Mouse (Mus musculus): ENCODE data around the gene Prdm8. TPM values are rescaled to one million over a fixed set of nuclear protein-coding genes. Genes with fewer than 3 reads are reported as not detected.

Gene Prdm8
- under 1 TPM; 0.18 to 0.33 TPM for total RNA-seq (2021)
- long read RNA-seq, experiment 1, result 0 reads
- long read RNA-seq, experiment 2, result 0 reads

- peak; percentile 84 for DNase-seq
These were observed at the start of gene Prdm8 for GRCm38 (mm10) chr5:98167180-98167824. Prdm8 (plus strand) TSS chr5:98167198.

DNA sequence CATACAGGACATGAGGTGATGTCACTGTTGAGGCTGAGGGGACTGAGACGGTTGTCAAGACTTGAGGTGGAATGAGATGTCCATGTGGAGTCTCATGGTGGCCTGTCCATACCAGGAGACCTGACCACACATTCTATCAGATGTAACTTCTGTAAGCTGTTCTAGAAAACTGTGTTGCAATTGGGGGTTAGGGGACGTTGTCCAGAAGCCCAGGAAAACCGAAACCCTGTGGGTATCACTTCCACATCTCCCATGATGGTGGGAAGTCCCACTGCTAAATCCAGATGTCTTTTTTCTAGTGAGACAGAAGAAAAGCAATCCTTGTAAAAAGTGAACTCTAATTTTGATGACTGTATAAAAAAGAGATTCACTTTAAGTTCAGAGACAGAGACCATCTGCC is 39.9 kb upstream of the Prdm8 start:
- DNase-seq, result no peak

- DNase-seq, result no peak
These were observed 28.3 kb upstream of the Prdm8 start for GRCm38 (mm10) chr5:98138545-98139296.

DNA sequence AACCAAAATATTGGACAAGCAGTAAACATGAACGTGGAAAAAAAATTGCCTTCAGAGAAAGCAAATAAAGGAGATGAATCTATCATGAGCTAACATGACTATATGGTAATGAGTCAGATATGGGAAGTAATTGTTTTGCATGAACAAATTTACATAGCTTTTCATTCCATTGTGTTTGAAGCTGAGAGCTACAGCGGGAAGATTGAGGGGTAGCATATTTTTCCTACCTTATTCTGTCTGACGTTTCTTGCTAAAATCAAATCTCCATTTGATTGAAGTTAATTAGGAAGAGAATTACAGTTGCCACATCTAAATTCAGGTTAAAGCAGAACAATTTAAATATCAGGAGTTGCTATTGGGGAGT is 27.7 kb upstream of the Prdm8 start:
- no peak for DNase-seq

DNA sequence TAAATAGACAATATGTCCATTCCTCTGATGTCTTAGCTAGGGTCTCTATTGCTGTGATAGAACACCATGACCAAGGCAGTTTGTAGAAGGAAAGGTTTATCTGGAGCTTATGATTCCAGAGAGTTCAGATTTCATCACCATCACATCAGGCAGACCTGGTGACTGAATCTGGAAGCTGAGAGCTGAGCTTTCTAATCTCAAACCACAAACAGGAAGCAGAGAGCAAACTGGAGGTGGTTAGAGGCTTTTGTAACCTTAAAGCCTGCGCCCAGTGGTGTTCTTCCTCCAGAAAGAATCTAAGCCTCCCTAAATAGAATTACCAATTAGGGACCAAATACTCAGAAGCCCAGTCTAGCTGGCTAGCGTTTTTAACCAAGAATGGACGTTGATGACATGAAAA is 20.1 kb upstream of the Prdm8 start:
- DNase-seq, result no peak

DNA sequence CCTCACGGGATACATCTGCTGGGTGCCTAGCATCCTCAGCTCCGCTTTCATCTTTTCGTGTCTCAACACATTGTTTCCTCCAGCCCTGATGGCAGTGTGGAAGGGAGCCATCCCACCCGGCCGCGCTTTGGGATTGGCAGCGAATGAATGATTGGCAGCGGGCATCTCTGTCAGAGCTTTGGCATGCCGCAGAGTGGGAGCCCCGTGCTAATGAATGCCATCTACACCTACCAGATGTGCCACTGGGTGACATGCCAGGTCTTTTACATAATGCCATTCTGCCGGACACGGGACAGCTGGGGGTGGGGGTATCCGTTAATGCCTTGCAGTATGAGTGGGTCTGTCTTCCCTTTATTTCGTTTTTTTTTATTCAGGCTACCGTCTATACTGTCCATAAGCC is 882 bp upstream of the Prdm8 start:
- no peak for DNase-seq

DNA sequence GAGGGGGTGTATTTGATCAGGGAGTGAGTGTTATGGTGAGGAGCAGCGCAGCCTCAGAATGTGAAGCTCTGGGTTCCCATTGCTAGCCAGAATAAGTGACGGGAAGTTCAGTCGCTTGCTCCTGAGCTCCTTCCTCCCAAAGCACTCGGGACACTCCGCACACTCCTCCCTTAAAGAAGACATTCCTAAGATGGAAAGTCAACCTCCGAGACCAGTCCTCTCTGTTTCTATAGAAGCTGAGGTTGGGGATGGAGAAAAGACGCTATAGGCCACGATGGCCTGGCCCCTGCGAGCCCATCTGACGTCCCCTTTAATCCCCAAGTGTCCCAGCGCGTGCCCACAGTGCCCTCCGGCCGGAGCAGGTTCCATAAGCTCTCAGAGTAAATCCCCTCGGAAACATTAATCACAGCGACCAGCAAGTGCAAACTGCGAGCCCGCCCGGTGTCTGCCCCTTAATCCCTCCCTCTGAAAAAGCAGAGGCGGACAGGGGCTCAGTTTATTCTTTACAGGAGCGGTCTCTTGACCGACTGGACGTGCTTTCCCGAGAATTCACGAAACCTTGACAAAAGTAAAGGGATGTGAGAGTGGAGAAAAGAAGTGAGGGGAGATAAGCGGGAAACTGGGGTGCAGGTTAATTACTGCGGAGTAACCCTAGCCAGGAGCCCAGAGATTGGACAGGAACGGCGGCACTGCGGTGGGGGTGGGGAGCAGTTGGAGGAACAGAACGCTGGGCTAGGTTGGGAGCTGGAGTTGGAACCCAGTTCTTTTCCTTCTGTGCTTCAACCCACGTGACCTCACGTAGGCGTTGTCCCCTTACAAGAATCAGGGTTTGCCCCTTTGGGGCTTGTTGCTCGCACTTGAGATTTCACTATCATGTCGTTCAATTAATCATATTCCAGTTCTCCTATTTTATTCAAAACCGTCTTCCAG is 1.6 kb downstream of the Prdm8 start:
- DNase-seq, result no peak

- DNase-seq, result no peak
These were observed 2.7 kb downstream of the Prdm8 start for GRCm38 (mm10) chr5:98169376-98170351.

GRCm38 (mm10) chr5:98171651-98172230 is 4.7 kb downstream of the Prdm8 start:
- no peak for DNase-seq

GRCm38 (mm10) chr5:98172502-98173181 is 5.6 kb downstream of the Prdm8 start:
- no peak for DNase-seq

DNA sequence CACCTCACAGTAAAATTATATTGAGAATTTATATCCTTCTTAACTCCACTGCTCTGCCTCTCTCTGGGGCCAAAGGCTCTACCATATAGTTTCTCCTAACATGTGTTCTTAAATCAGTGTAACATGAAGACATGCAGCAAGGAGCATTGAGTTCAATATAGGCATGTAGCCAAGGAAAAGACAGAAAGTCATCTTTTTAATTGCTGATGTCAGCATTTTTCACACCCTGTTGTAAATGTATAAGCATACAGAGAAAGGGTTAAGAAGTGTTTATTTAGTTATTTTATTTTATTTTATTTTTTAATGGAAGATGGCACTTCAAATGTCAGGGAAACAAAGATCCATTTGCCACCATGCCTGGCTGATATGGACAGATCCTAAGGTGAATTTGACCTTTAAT is 6.7 kb downstream of the Prdm8 start:
- no peak for DNase-seq

DNA sequence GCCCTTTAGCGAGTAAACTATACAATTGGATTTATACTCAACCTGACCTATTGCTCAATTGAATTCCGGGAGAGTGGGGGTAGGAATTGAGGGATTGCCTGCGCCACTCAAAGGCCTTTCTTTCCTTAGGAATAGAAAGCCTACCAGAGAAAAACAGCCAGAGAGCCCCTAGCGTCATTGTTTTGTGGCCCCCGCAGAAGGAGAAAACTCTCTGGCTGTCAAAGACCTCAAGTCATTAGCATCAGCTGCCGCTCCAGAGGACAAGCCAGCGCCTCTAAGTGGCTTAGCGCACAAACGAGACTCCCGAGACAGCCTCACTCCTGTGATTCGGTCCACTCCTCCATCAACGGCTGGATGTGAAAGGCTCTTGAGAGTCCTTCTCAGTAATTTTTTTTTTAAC is 12.6 kb downstream of the Prdm8 start:
- DNase-seq, result no peak

DNA sequence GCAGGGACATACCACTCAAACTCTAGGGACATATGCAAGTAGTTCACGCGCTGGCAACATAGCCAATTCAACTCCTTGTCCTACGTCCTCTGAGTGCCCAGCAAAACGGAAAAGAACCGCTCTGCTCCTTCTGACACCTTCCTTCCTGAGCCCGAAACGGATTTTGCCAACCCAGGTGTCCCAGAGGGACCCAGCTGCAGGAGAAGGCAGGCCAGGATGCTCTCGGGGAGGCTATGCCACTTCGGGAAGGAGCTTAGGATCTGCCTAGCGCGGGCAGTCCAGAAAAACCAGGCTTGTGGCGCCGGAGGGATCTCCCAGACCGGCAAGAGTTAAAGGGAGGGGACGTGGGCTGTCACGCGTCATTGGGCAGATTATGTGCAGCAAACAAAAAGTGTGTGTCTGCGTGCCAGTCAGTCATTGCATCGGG is 13.5 kb downstream of the Prdm8 start:
- no peak for DNase-seq

DNA sequence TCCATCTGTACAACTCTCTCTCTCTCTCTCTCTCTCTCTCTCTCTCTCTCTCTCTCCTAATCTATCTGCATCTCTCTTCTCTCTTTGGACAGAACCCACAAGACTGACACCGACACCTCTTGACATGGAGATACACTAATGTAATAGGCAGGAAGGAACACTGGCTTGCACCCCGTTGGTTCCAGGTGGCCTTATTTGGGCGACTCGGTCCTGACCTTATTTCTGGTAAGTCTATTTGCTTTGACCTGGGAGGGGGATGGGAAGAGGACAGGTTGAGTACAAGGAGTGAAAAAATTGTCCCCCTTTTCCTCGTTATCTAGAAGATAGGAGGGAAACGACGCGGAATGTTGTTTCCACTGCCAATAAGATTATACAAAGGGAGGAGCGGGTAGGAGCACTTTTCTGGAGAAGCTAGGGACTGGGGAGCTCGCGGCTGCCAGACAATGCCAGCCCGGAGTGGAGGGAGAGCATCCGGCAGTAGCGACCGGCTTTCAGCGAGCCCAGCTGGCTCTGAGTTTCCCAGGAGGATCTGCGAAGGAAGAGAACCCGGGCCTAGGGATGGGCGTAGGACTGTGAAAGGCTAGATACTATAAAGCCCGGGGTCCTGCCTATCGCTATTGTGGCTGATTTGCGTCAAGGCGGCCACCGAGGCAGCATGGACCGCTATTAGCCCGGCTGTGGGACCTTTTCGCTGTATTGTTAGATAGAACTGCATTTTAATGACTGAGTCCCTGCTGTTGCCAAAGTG is 14.1 kb downstream of the Prdm8 start:
- DNase-seq, result no peak

DNA sequence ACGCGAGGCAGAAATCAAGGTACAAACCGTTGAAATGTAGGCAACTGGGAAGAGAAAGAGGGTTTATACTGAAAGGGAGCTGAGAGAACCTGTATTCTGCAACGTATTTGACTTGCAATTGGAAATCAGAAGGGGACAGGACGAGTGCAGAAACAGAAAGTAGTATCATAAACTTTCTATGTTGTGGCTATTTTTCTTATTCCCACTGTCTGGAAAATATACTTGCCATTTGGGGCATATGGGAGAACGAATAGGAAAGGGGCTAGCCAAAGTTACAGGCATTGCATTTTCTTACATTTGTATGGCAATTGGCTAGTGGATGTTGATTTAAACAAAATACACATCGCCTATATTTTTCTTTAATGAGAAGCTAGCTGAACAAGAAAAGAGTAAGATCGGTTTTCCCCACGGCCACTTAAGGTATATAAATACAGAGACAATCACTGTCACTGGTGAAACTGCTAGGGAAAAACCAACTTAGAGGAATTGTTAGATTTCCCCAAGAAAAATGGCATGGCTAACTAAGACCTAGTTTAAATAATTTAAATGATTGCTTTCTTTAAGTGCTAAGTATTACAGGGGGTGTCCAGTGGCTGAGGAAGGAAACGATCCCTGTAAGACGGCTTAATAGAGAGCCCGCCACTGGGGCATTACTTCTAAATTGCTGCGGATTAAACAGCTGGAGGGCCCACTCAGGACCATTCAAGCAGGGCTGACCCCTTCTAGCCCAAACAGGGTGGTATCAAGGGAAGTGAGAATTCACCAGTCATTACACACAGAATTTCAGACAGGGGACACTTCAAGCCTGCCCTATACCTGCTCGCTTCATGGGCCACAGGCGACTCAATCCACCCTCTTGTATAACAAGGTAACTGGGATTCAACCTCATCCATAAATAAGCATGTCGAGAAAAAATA is 14.9 kb downstream of the Prdm8 start:
- DNase-seq, result no peak

DNA sequence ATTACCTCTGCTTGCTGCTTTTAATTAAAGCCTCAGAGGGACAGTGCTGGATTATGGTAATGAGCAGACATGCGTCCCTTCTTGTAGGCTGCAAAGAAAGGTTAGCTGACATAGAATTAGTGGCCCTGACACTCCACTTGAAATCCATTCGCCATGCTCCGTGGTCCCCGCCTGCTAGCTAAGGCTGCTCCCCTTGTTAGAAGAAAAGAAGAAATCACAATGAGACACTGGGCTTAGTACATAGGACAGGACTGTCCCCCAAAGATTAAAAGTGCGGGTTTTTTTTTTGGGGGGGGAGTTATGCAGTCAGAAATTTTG is 15.6 kb downstream of the Prdm8 start:
- DNase-seq, result no peak

DNA sequence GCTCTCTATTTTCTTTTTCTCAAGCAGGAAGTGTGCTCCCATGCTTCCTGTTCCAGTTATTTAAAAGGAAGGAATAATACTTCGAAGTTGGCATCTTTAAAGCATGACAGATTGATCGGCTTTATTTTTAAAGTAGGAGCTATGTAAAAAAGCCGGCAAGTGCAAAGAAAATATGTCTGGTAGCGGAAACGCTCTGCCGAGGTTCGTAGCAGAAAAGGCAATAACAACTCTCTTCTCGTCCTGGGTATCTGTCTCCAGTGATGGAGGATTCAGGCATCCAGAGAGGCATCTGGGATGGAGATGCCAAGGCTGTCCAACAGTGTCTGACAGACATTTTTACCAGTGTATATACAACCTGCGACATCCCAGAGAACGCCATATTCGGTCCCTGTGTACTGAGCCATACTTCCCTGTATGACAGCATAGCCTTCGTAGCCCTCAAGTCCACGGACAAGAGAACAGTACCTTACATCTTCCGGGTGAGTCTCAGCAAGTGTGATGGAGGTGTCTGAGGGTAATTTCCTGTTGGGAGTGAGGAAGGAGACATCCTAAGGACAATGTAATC is 16.1 kb downstream of the Prdm8 start:
- DNase-seq, result no peak

DNA sequence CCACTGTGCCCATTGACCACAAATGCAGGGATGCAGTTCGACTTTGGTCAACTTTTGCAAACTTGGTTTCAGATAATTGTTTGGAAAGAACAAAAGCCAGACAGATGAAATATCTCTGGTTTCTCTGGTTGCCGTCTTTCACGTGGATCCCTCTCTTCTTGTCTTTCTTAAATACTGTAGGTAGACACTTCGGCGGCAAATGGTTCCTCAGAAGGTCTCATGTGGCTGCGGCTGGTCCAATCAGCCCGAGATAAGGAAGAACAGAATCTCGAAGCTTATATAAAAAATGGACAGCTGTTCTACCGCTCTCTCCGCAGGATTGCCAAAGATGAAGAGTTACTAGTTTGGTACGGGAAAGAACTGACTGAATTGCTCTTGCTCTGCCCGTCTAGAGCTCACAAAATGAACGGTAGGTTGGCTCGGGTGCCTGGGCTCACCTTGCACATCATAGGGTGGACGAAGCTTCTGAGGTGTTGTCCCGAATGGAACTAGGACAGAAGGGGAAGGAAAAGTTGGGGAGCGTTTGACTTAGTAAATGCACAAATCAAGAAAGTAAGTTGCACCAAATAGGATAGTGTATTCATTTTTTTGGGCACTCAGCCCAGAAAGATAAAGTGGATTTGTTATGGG is 17.4 kb downstream of the Prdm8 start:
- DNase-seq, result no peak
